Mouse (Mus musculus) forebrain, postnatal 0 days (tissue): ENCODE results near the gene Zc3h4. TPM values are rescaled to one million over a fixed set of nuclear protein-coding genes. Genes with fewer than 3 reads are reported as not detected.
A peak's percentile ranks its signal among the peaks of the same experiment; 100 is the strongest.

Source experiments
- ATAC-seq: fragments of 200-750 bp; cut with Nextera tagmentation; 2 replicates; pipeline ENCODE4 v1.8.0; 2017; ENCODE audit warnings: mild to moderate bottlenecking, moderate library complexity
- DNase-seq: peaks from one replicate; pipeline ENCODE4 v3.0.0-alpha.2; 2015
- H3K27ac ChIP-seq: fragments of 300-500 bp; sonication (generic); 2 replicates; pipeline ENCODE4 v1.5.1; 2014; ENCODE audit warnings: low read depth, mild to moderate bottlenecking, antibody characterized with exemption, low read length, moderate library complexity, mixed read lengths
- H3K27me3 ChIP-seq: fragments of 300-500 bp; sonication (generic); 2 replicates; pipeline ENCODE4 v1.6.1; 2014; ENCODE audit warnings: mild to moderate bottlenecking, low read length, mixed read lengths; ENCODE audit not compliant: insufficient read depth
- H3K36me3 ChIP-seq: fragments of 300-500 bp; sonication (generic); 2 replicates; pipeline ENCODE4 v1.6.1; 2014; ENCODE audit warnings: mild to moderate bottlenecking, moderate library complexity; ENCODE audit not compliant: insufficient read depth
- H3K4me1 ChIP-seq: fragments of 300-500 bp; sonication (generic); 2 replicates; pipeline ENCODE4 v1.6.1; 2014; ENCODE audit warnings: antibody characterized with exemption; ENCODE audit not compliant: insufficient read depth
- H3K4me2 ChIP-seq: fragments of 300-500 bp; sonication (generic); 2 replicates; pipeline ENCODE4 v1.6.1; 2014; ENCODE audit warnings: low read depth, mild to moderate bottlenecking, moderate library complexity
- H3K4me3 ChIP-seq: fragments of 300-500 bp; sonication (generic); 2 replicates; pipeline ENCODE4 v1.5.1; 2014; ENCODE audit warnings: low read depth, low read length, mixed read lengths
- H3K9ac ChIP-seq: fragments of 300-500 bp; sonication (generic); 2 replicates; pipeline ENCODE4 v1.6.1; 2014; ENCODE audit warnings: mild to moderate bottlenecking
- H3K9me3 ChIP-seq: fragments of 300-500 bp; sonication (generic); 2 replicates; pipeline ENCODE4 v1.6.1; 2016; ENCODE audit warnings: low read length
- CTCF ChIP-seq: sonication (generic); IDR thresholded peaks from 2 replicates; pipeline ENCODE4 v1.5.1; 2016; ENCODE audit warnings: antibody characterized with exemption, control low read depth, low read depth
- WGBS: fragments of 180-500 bp; shearing (Covaris S2); extraction: QIAGEN DNeasy Blood & Tissue Kit; methylation state at CpG from one replicate; pipeline ENCODE4 v1.1.7; 2014; 5-methylcytosine and 5-hydroxymethylcytosine counted together
- polyA plus RNA-seq: library from polyadenylated mRNA; unstranded; fragments of >200 nt; fragmentation: Nextera tagmentation; extraction: Ambion mirVana; gene quantifications from 2 replicates; pipeline ENCODE4 v1.2.1, GENCODE M21; 2015
- total RNA-seq: library from RNA; depleted of rRNA; stranded (reverse); fragments of >200 nt; gene quantifications from 2 replicates; pipeline ENCODE4 v1.2.3, GENCODE M21; 2014; rRNA removed

The Zc3h4 gene
- total RNA-seq (36.7 and 57.5 TPM in 2 replicates), polyA plus RNA-seq (9.4 and 11.0 TPM in 2 replicates)

GRCm38 (mm10) chr7:16400689-16401611 is at the start of gene Zc3h4:
Gene Zc3h4 (plus strand): TSS chr7:16400910.
- Histone ChIP-seq H3K27me3 (no peaks in the 10 kb centered on the region), H3K9ac (peak within 1 kb of the TSS; percentile 90), H3K36me3 (no peaks in the 10 kb centered on the region), H3K4me1 (peaks cover 23% of the 10 kb centered on the region), H3K4me3 (peak within 1 kb of the TSS; percentile 51), H3K27ac (peak within 1 kb of the TSS; percentile 100), H3K9me3 (no peaks in the 10 kb centered on the region), H3K4me2 (peak within 1 kb of the TSS; percentile 82)
- peak; percentile 26 for ATAC-seq
- TF ChIP-seq CTCF = peak; percentile 19; the same call in 1 of the 2 replicates
- DNase-seq = peak; percentile 93
- 1% methylated on average over 66 of the region's 85 CpGs for WGBS

- TF ChIP-seq CTCF = no peak
- no peaks in the 10 kb centered on the region for H3K27me3 ChIP-seq
- WGBS = 97% methylated on average over 3 of the region's 3 CpGs
- DNase-seq (no peak), ATAC-seq (no peak)
- H3K9ac ChIP-seq = no peak overlapping the region
- H3K27ac ChIP-seq = no peak overlapping the region
- H3K4me1 ChIP-seq = no peaks in the 10 kb centered on the region
- no peaks in the 10 kb centered on the region for H3K9me3 ChIP-seq
- H3K4me2 ChIP-seq = no peak overlapping the region
- peaks cover 43% of the 10 kb centered on the region for H3K36me3 ChIP-seq
- H3K4me3 ChIP-seq = no peak overlapping the region
Measured at GRCm38 (mm10) chr7:16355854-16356594, 44.7 kb upstream of the Zc3h4 start.

- ATAC-seq (no peak), DNase-seq (no peak)
- H3K4me1 ChIP-seq = no peaks in the 10 kb centered on the region
- WGBS = 86% methylated on average over 3 of the region's 3 CpGs
- H3K27ac ChIP-seq = no peak overlapping the region
- no peak overlapping the region for H3K4me3 ChIP-seq
- TF ChIP-seq CTCF = no peak
- H3K27me3 ChIP-seq = no peaks in the 10 kb centered on the region
- H3K36me3 ChIP-seq = peaks cover 48% of the 10 kb centered on the region
- no peak overlapping the region for H3K9ac ChIP-seq
- H3K9me3 ChIP-seq = no peaks in the 10 kb centered on the region
- no peak overlapping the region for H3K4me2 ChIP-seq
Measured at GRCm38 (mm10) chr7:16357602-16358001, 43.1 kb upstream of the Zc3h4 start.

- Histone ChIP-seq H3K4me1 (no peaks in the 10 kb centered on the region), H3K4me2 (no peak overlapping the region), H3K36me3 (peaks cover 41% of the 10 kb centered on the region), H3K9me3 (no peaks in the 10 kb centered on the region), H3K4me3 (no peak overlapping the region), H3K27ac (no peak overlapping the region), H3K9ac (no peak overlapping the region), H3K27me3 (no peaks in the 10 kb centered on the region)
- DNase-seq (no peak), ATAC-seq (no peak)
- TF ChIP-seq CTCF = no peak
- WGBS = 82% methylated on average over 1 of the region's 1 CpGs
Measured at GRCm38 (mm10) chr7:16364319-16364718, 36.4 kb upstream of the Zc3h4 start.

GRCm38 (mm10) chr7:16364901-16365500 is 35.7 kb upstream of the Zc3h4 start:
- TF ChIP-seq CTCF = peak; percentile 21; the same call in 1 of the 2 replicates
- H3K9ac ChIP-seq = no peak overlapping the region
- 11% methylated on average over 4 of the region's 4 CpGs for WGBS
- H3K36me3 ChIP-seq = peaks cover 47% of the 10 kb centered on the region
- no peaks in the 10 kb centered on the region for H3K9me3 ChIP-seq
- no peaks in the 10 kb centered on the region for H3K4me1 ChIP-seq
- H3K27ac ChIP-seq = peak overlapping the region; percentile 24; the same call in 1 of the 2 replicates
- no peak overlapping the region for H3K4me3 ChIP-seq
- no peaks in the 10 kb centered on the region for H3K27me3 ChIP-seq
- ATAC-seq (peak; percentile 38; the same call in 1 of the 2 replicates), DNase-seq (peak; percentile 5)
- H3K4me2 ChIP-seq = no peak overlapping the region

GRCm38 (mm10) chr7:16366133-16366646 is 34.5 kb upstream of the Zc3h4 start:
- Histone ChIP-seq H3K4me1 (no peaks in the 10 kb centered on the region), H3K36me3 (peaks cover 54% of the 10 kb centered on the region), H3K9me3 (no peaks in the 10 kb centered on the region), H3K27me3 (no peaks in the 10 kb centered on the region), H3K9ac (no peak overlapping the region), H3K4me2 (no peak overlapping the region), H3K27ac (no peak overlapping the region), H3K4me3 (no peak overlapping the region)
- no peak for TF ChIP-seq CTCF
- ATAC-seq (no peak), DNase-seq (no peak)
- 63% methylated on average over 10 of the region's 10 CpGs for WGBS
